Comparison of ENCODE assay signal across 23 mouse cellular contexts in the genomic region with DNA sequence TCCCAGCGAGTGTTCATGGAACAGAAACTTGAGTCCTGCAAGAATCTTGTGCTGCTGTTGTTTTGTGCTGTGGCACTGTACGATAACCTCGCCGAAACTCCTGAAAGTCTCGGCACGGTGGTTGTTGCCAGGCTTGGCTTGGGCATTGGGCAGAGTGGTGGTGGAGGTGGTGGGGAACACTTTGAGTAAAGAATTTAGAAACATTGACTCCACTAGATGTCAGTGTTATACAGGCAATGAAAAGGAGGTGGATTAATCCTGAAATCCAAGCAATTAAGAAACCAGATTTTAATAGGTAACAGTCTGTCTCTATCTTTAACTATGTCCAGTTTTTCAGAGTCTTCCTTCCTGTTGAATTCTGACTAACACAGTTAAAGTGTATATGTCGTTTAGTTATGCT.
DNase-seq lines count a peak whose midpoint lies in the region; ATAC-seq and TF ChIP-seq lines count a peak whose summit lies in the region.
"Had no signal": no experiment of that assay in that cellular context is flagged by ENCODE, and none has a peak within 500 bp of the region (broad histone marks: within the 10 kb centered on the region; RNA-seq: fewer than 3 reads in every experiment).

No protein-coding gene starts in this region.

- H3K4me1 ChIP-seq in forebrain, postnatal 0 days (ENCODE audit: insufficient read depth): no peaks in the 10 kb centered on the region
- peaks cover 24% of the 10 kb centered on the region for H3K4me1 ChIP-seq in forebrain, embryonic 12.5 days
- H3K4me1 ChIP-seq in kidney, adult 2 months (ENCODE audit: control insufficient read depth, insufficient read depth, low read length): no peaks in the 10 kb centered on the region
- H3K4me1 ChIP-seq in kidney, embryonic 14.5 days (ENCODE audit: control insufficient read depth, insufficient read depth, low read length): no peaks in the 10 kb centered on the region
- H3K4me1 ChIP-seq in lung, postnatal 0 days (ENCODE audit: insufficient read depth, low read depth, low read length): no peaks in the 10 kb centered on the region
- H3K4me1 ChIP-seq: heart, embryonic 13.5 days had no signal

- H3K9me3 ChIP-seq in forebrain, postnatal 0 days (ENCODE audit: low read length): no peaks in the 10 kb centered on the region
- H3K9me3 ChIP-seq in forebrain, embryonic 12.5 days: no peaks in the 10 kb centered on the region
- no peaks in the 10 kb centered on the region for H3K9me3 ChIP-seq in kidney, embryonic 14.5 days (ENCODE audit: control insufficient read depth, low read length)
- H3K9me3 ChIP-seq in lung, postnatal 0 days (ENCODE audit: low read length): no peaks in the 10 kb centered on the region
- H3K9me3 ChIP-seq: embryonic facial prominence, embryonic 10.5 days; forebrain, embryonic 15.5 days; heart, embryonic 13.5 days; limb, embryonic 13.5 days had no signal

- WGBS in forebrain, postnatal 0 days: 88% methylated on average over 7 of the region's 7 CpGs
- 91% methylated on average over 7 of the region's 7 CpGs for WGBS in forebrain, embryonic 12.5 days
- WGBS in kidney, adult 2 months: 84% methylated on average over 7 of the region's 7 CpGs
- 89% methylated on average over 7 of the region's 7 CpGs for WGBS in kidney, embryonic 14.5 days
- 85% methylated on average over 7 of the region's 7 CpGs for WGBS in lung, postnatal 0 days

- no peak for ATAC-seq in forebrain, postnatal 0 days
- no peak for ATAC-seq in forebrain, embryonic 12.5 days (ENCODE audit: low FRiP score)
- ATAC-seq in kidney, embryonic 14.5 days (ENCODE audit: low FRiP score, low TSS enrichment): no peak
- no peak for ATAC-seq in lung, postnatal 0 days
- ATAC-seq in erythroid progenitor cell, adult 5-6 weeks (replicated peaks; ENCODE audit: low FRiP score, poor library complexity, severe bottlenecking): no peak
- ATAC-seq: forebrain, embryonic 15.5 days; Patski had no signal

- TF ChIP-seq POLR2A in kidney, adult 2 months (IDR thresholded peaks at IDR 0.05; ENCODE audit: low read depth, low read length): no peak

- H3K27ac ChIP-seq in forebrain, postnatal 0 days (ENCODE audit: low read depth, low read length): no peak overlapping the region
- H3K27ac ChIP-seq in forebrain, embryonic 12.5 days: no peak overlapping the region
- no peak overlapping the region for H3K27ac ChIP-seq in kidney, adult 2 months (ENCODE audit: insufficient read depth, low read depth, low read length)
- no peak overlapping the region for H3K27ac ChIP-seq in kidney, embryonic 14.5 days (ENCODE audit: low read depth, low read length)
- H3K27ac ChIP-seq in lung, postnatal 0 days (ENCODE audit: low read length): no peak overlapping the region
- H3K27ac ChIP-seq: embryonic facial prominence, embryonic 10.5 days; forebrain, embryonic 15.5 days; heart, embryonic 13.5 days; limb, embryonic 13.5 days had no signal

- H3K27me3 ChIP-seq in forebrain, postnatal 0 days (ENCODE audit: insufficient read depth, low read length): 0 out of 2 replicates have a peak, but pooled peaks cover 2% of the 10 kb centered on the region
- H3K27me3 ChIP-seq in forebrain, embryonic 12.5 days: peaks cover 83% of the 10 kb centered on the region
- no peaks in the 10 kb centered on the region for H3K27me3 ChIP-seq in kidney, adult 2 months (replicated peaks; ENCODE audit: control insufficient read depth, insufficient read depth, low read length)
- H3K27me3 ChIP-seq in kidney, embryonic 14.5 days (ENCODE audit: control insufficient read depth, insufficient read depth, low read length): no peaks in the 10 kb centered on the region
- H3K27me3 ChIP-seq in lung, postnatal 0 days (replicated peaks; ENCODE audit: insufficient read depth, low read length): no peaks in the 10 kb centered on the region
- H3K27me3 ChIP-seq: heart, embryonic 13.5 days; Patski had no signal

- no peak overlapping the region for H3K9ac ChIP-seq in forebrain, postnatal 0 days
- no peak overlapping the region for H3K9ac ChIP-seq in forebrain, embryonic 12.5 days
- no peak overlapping the region for H3K9ac ChIP-seq in kidney, embryonic 14.5 days (ENCODE audit: low read depth, low read length)
- H3K9ac ChIP-seq in lung, postnatal 0 days (replicated peaks; ENCODE audit: low read depth): no peak overlapping the region
- H3K9ac ChIP-seq: forebrain, embryonic 15.5 days; heart, embryonic 13.5 days; limb, embryonic 13.5 days had no signal

- H3K4me2 ChIP-seq in forebrain, postnatal 0 days (ENCODE audit: low read depth): no peak overlapping the region
- H3K4me2 ChIP-seq in forebrain, embryonic 12.5 days: no peak overlapping the region
- H3K4me2 ChIP-seq in kidney, embryonic 14.5 days (replicated peaks; ENCODE audit: low read depth, low read length): no peak overlapping the region
- no peak overlapping the region for H3K4me2 ChIP-seq in lung, postnatal 0 days (replicated peaks; ENCODE audit: low read depth, low read length)
- H3K4me2 ChIP-seq: forebrain, embryonic 15.5 days; heart, embryonic 13.5 days; limb, embryonic 13.5 days; midbrain, embryonic 11.5 days had no signal

- TF ChIP-seq EP300 in lung, postnatal 0 days (IDR thresholded peaks at IDR 0.05): no peak

- H3K4me3 ChIP-seq in forebrain, postnatal 0 days (ENCODE audit: low read depth, low read length): no peak overlapping the region
- H3K4me3 ChIP-seq in forebrain, embryonic 12.5 days (replicated peaks): no peak overlapping the region
- no peak overlapping the region for H3K4me3 ChIP-seq in kidney, adult 2 months (ENCODE audit: insufficient read depth, low read depth, low read length)
- no peak overlapping the region for H3K4me3 ChIP-seq in kidney, embryonic 14.5 days (ENCODE audit: low read length)
- no peak overlapping the region for H3K4me3 ChIP-seq in lung, postnatal 0 days (ENCODE audit: low read depth, low read length)
- H3K4me3 ChIP-seq: embryonic facial prominence, embryonic 10.5 days; forebrain, embryonic 15.5 days; heart, embryonic 13.5 days; limb, embryonic 13.5 days; myocyte had no signal

- peaks cover 45% of the 10 kb centered on the region for H3K36me3 ChIP-seq in forebrain, postnatal 0 days (ENCODE audit: insufficient read depth)
- peaks cover 27% of the 10 kb centered on the region for H3K36me3 ChIP-seq in forebrain, embryonic 12.5 days (replicated peaks)
- H3K36me3 ChIP-seq in kidney, adult 2 months (ENCODE audit: control insufficient read depth, insufficient read depth, low read length): no peaks in the 10 kb centered on the region; the same call in 1 of the 2 replicates
- H3K36me3 ChIP-seq in kidney, embryonic 14.5 days (ENCODE audit: control insufficient read depth, insufficient read depth, low read length): peaks cover 27% of the 10 kb centered on the region
- H3K36me3 ChIP-seq in lung, postnatal 0 days (ENCODE audit: insufficient read depth, low read length): peaks cover 18% of the 10 kb centered on the region

- DNase-seq in forebrain, postnatal 0 days: no peak
- no peak for DNase-seq in kidney, adult 2 months
- DNase-seq in lung, postnatal 0 days (ENCODE audit: low spot score): no peak
- no peak for DNase-seq in lung, postnatal 10 days
- DNase-seq in adipocyte (ENCODE audit: low spot score): peak; percentile 7
- DNase-seq: adrenal gland, postnatal 10 days; heart, postnatal 36 days; kidney, adult 8-10 months; kidney, postnatal 4 days; lung, postnatal 4 days; right cerebral cortex, postnatal 14 days; spleen, adult 18-20 months; thymus, postnatal 4 days had no signal

- peak; percentile 59 for TF ChIP-seq CTCF in forebrain, postnatal 0 days (IDR thresholded peaks at IDR 0.05; ENCODE audit: low read depth)
- 0 out of 2 replicates have a peak, but pooled peaks have one; percentile 26 for TF ChIP-seq CTCF in kidney, adult 2 months (conservative IDR thresholded peaks at IDR 0.05; ENCODE audit: insufficient read depth, insufficient read length, low read depth, low read length)
- peak; percentile 49 for TF ChIP-seq CTCF in lung, postnatal 0 days (IDR thresholded peaks at IDR 0.05)
